In the genomic region with DNA sequence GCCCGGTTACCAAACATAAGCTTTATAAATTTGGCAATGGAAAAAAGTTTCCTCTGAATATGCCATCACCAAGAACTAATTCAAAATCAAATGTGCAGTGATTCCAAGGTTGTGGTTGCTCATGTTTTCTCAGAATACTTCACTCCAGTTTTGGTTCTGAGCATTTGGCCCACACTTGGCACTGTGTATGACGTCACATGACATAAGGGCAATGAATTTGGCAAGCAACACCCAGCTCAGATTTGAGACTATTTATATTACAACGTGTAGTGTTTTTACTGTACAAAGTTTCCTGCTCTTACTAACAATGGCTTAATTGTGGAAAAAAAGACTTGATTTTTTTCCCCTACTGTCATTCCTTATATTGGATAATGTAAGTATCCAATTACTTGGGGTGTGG, we compare ENCODE assay signal across 36 mouse cellular contexts. TPM values are rescaled to one million over a fixed set of nuclear protein-coding genes. Genes with fewer than 3 reads are reported as not detected.
DNase-seq lines count a peak whose midpoint lies in the region; ATAC-seq and TF ChIP-seq lines count a peak whose summit lies in the region.
"Had no signal": no experiment of that assay in that cellular context is flagged by ENCODE, and none has a peak within 500 bp of the region (broad histone marks: within the 10 kb centered on the region; RNA-seq: fewer than 3 reads in every experiment).

No protein-coding gene starts in this region.

- no peak for DNase-seq in heart, adult 18-20 months
- peak; percentile 25 for DNase-seq in limb, embryonic 14.5 days (ENCODE audit: low spot score)
- no peak for DNase-seq in limb, embryonic 10.5 days (ENCODE audit: low spot score)
- DNase-seq in 3T3-L1 (ENCODE audit: low read depth, low spot score) (peak; percentile 58), NIH3T3 (ENCODE audit: low read depth) (peak; percentile 87)
- no peak for DNase-seq in frontal cortex, postnatal 14 days (ENCODE audit: low spot score in 2 of 2)
- DNase-seq: adrenal gland, postnatal 14 days; cerebellum, adult 11-12 months; cerebellum, adult 9-11 months; embryo, embryonic 11 days; gastrocnemius, postnatal 14 days; kidney, adult 8-10 months; kidney, postnatal 10 days; layer of hippocampus, postnatal 36 days; left cerebral cortex, postnatal 4 days; liver; lung, postnatal 36 days; right cerebral cortex, adult 18-20 months; right cerebral cortex, postnatal 4 days; thymus, adult 2 months; thymus, postnatal 36 days had no signal

- peaks cover 22% of the 10 kb centered on the region for H3K4me1 ChIP-seq in heart, embryonic 13.5 days
- 0 out of 2 replicates have a peak, but pooled peaks cover 6% of the 10 kb centered on the region for H3K4me1 ChIP-seq in limb, embryonic 14.5 days (ENCODE audit: control insufficient read depth, insufficient read depth, low read length)
- H3K4me1 ChIP-seq in limb, embryonic 10.5 days: no peaks in the 10 kb centered on the region
- H3K4me1 ChIP-seq: forebrain, embryonic 12.5 days; hindbrain, embryonic 10.5 days; hindbrain, embryonic 15.5 days; neural tube, embryonic 12.5 days had no signal

- H3K4me3 ChIP-seq in heart, embryonic 13.5 days: no peak overlapping the region
- no peak overlapping the region for H3K4me3 ChIP-seq in limb, embryonic 14.5 days (replicated peaks; ENCODE audit: low read length)
- H3K4me3 ChIP-seq in limb, embryonic 10.5 days: no peak overlapping the region
- H3K4me3 ChIP-seq: embryonic facial prominence, embryonic 13.5 days; erythroblast, embryonic 14.5 days; forebrain, embryonic 12.5 days; hindbrain, embryonic 10.5 days; hindbrain, embryonic 15.5 days; myocyte; neural tube, embryonic 12.5 days had no signal

- 0 out of 2 replicates have a peak overlapping the region, but pooled peaks have one; percentile 20 for H3K27ac ChIP-seq in heart, embryonic 13.5 days (replicated peaks)
- no peak overlapping the region; the same call in 1 of the 2 replicates for H3K27ac ChIP-seq in limb, embryonic 14.5 days (replicated peaks; ENCODE audit: low read depth, low read length)
- no peak overlapping the region for H3K27ac ChIP-seq in limb, embryonic 10.5 days
- H3K27ac ChIP-seq: embryonic facial prominence, embryonic 13.5 days; forebrain, embryonic 12.5 days; hindbrain, embryonic 10.5 days; hindbrain, embryonic 15.5 days; liver, embryonic 14.5 days; neural tube, embryonic 12.5 days; stomach, postnatal 0 days had no signal

- H3K4me2 ChIP-seq in heart, embryonic 13.5 days: no peak overlapping the region
- H3K4me2 ChIP-seq in limb, embryonic 14.5 days (replicated peaks; ENCODE audit: low read depth, low read length, severe bottlenecking): no peak overlapping the region
- H3K4me2 ChIP-seq: embryonic facial prominence, embryonic 13.5 days; forebrain, embryonic 12.5 days; hindbrain, embryonic 15.5 days; midbrain, embryonic 11.5 days; neural tube, embryonic 12.5 days had no signal

- H3K27me3 ChIP-seq in heart, embryonic 13.5 days (replicated peaks): no peaks in the 10 kb centered on the region
- H3K27me3 ChIP-seq in limb, embryonic 14.5 days (ENCODE audit: control insufficient read depth, insufficient read depth, low read length): no peaks in the 10 kb centered on the region
- no peaks in the 10 kb centered on the region for H3K27me3 ChIP-seq in limb, embryonic 10.5 days (ENCODE audit: low read depth, poor library complexity, severe bottlenecking)
- H3K27me3 ChIP-seq: CH12.LX; embryonic facial prominence, embryonic 13.5 days; forebrain, embryonic 12.5 days; hindbrain, embryonic 15.5 days; neural tube, embryonic 12.5 days; Patski had no signal

- no peaks in the 10 kb centered on the region for H3K9me3 ChIP-seq in heart, embryonic 13.5 days
- no peaks in the 10 kb centered on the region for H3K9me3 ChIP-seq in limb, embryonic 14.5 days (ENCODE audit: control insufficient read depth, low read length)
- no peaks in the 10 kb centered on the region for H3K9me3 ChIP-seq in limb, embryonic 10.5 days (replicated peaks)
- H3K9me3 ChIP-seq: embryonic facial prominence, embryonic 13.5 days; forebrain, embryonic 12.5 days; hindbrain, embryonic 10.5 days; hindbrain, embryonic 15.5 days; neural tube, embryonic 12.5 days had no signal

- WGBS in heart, embryonic 13.5 days: 40% methylated on average over 3 of the region's 3 CpGs
- 53% methylated on average over 3 of the region's 3 CpGs for WGBS in limb, embryonic 14.5 days
- 75% methylated on average over 3 of the region's 3 CpGs for WGBS in limb, embryonic 10.5 days

- no peak for ATAC-seq in heart, embryonic 13.5 days (ENCODE audit: extremely low read depth, insufficient number of reproducible peaks, low FRiP score, low TSS enrichment)
- ATAC-seq in limb, embryonic 14.5 days (ENCODE audit: low FRiP score, low read depth): no peak
- ATAC-seq: inflammation-experienced regulatory T-cells, adult 6 months; midbrain, embryonic 16.5 days; Patski had no signal

- no peak overlapping the region for H3K9ac ChIP-seq in heart, embryonic 13.5 days
- no peak overlapping the region for H3K9ac ChIP-seq in limb, embryonic 14.5 days (ENCODE audit: low read depth, low read length, severe bottlenecking)
- H3K9ac ChIP-seq: embryonic facial prominence, embryonic 13.5 days; forebrain, embryonic 12.5 days; hindbrain, embryonic 15.5 days; liver, embryonic 14.5 days; neural tube, embryonic 12.5 days had no signal

- TF ChIP-seq POLR2A in limb, embryonic 14.5 days (IDR thresholded peaks at IDR 0.05; ENCODE audit: borderline replicate concordance, extremely low read depth, insufficient read depth, insufficient read length): no peak

- H3K36me3 ChIP-seq in heart, embryonic 13.5 days: no peaks in the 10 kb centered on the region
- no peaks in the 10 kb centered on the region for H3K36me3 ChIP-seq in limb, embryonic 14.5 days (ENCODE audit: control insufficient read depth, insufficient read depth, low read length)
- no peaks in the 10 kb centered on the region for H3K36me3 ChIP-seq in limb, embryonic 10.5 days
- H3K36me3 ChIP-seq: embryonic facial prominence, embryonic 13.5 days; forebrain, embryonic 12.5 days; hindbrain, embryonic 10.5 days; hindbrain, embryonic 15.5 days; neural tube, embryonic 12.5 days had no signal

RNA-seq across cellular contexts. Expression of gene Gosr1, which starts 10.4 kb away (rescaled TPM):
- polyA plus RNA-seq in heart, embryonic 13.5 days (2015; fragmentation: Nextera tagmentation; extraction: Ambion mirVana): 15.3 and 17.8 TPM in 2 replicates
- total RNA-seq in heart, adult 18-20 months (2021): 10 to 100 TPM; 26.3 to 28.6 TPM
- 24.7 and 26.0 TPM in 2 replicates for polyA plus RNA-seq in limb, embryonic 14.5 days (2012; rRNA removed)
- polyA plus RNA-seq in limb, embryonic 14.5 days (2014; fragmentation: Nextera tagmentation; extraction: Ambion mirVana): 36.3 and 37.0 TPM in 2 replicates
- 21.3 and 21.7 TPM in 2 replicates for polyA plus RNA-seq in limb, embryonic 10.5 days (2016; fragmentation: Nextera tagmentation; extraction: Ambion mirVana)

Comparison
In these comparisons a context has a peak if more than half of its experiments do, and no peak if none do; other contexts are left out.
1. DNase-seq: peak in limb, embryonic 14.5 days (single experiment), 3T3-L1 (single experiment) and NIH3T3 (single experiment); none in heart, adult 18-20 months (0 of 2), limb, embryonic 10.5 days (single experiment) and frontal cortex, postnatal 14 days (0 of 2).